Mouse (Mus musculus): Measurements from ENCODE around the gene Gosr1. TPM values are rescaled to one million over a fixed set of nuclear protein-coding genes. Genes with fewer than 3 reads are reported as not detected.
"Not testable (repeated sequence)": the region's sequence is repeated elsewhere in the genome, so short reads cannot be mapped to it uniquely, and the experiment has no call there.

Gene Gosr1
- total RNA-seq (2021): 10 to 100 TPM; 28.1 to 33.8 TPM
- long read RNA-seq, experiment 1, full-length matches to known transcripts: 45 of 52 reads
- long read RNA-seq, experiment 1, partial matches to known transcripts: 2 of 52 reads
- long read RNA-seq, experiment 1, other reads (novel, unspliced or antisense): 5 of 52 reads
- long read RNA-seq, experiment 2, full-length matches to known transcripts: 36 of 39 reads
- long read RNA-seq, experiment 2, partial matches to known transcripts: 2 of 39 reads
- long read RNA-seq, experiment 2, other reads (novel, unspliced or antisense): 1 of 39 reads

DNA sequence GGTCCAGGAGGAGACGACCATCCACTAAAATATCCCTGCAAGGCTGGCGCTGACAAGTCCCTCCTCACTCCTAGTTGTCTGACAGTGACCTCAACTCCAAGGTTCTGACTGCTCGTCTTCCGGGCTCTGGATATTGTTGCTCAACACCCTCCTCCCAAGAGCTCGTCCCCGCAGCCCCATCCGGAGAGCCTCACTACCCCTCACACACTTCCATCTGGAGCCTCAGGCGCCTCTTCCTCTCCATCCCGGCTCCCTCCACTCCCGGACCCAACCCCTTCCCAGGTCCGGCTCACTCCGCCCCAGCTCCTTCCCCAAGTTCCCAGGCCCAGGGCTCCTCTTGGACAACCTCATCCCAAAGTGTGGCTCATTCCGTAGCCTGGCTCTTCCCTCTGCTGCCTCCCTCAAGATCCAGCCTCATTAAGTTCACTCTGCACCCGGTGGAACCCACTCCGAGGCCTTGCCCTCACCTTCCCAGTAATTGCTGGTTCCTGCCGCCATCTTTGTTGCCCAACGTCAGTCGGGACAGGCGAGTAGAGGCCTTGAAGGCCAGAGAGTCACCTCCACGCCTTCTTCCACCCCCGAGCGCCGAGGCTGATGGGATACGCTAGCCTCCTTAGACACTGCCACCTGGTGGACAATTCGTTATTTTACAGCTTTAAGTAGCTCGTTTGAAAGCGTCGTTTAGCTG is at the start of gene Gosr1:
Gene Gosr1 (minus strand): TSS at position 527 of the 688 bp plus-strand sequence.
- DNase-seq: peak; percentile 89 to 91
- intact Hi-C loops (cut with DNase I): loop anchor here (2.0 kb wide), 1 partner anchor 86 kb away; no protein-coding TSS in a partner anchor

DNA sequence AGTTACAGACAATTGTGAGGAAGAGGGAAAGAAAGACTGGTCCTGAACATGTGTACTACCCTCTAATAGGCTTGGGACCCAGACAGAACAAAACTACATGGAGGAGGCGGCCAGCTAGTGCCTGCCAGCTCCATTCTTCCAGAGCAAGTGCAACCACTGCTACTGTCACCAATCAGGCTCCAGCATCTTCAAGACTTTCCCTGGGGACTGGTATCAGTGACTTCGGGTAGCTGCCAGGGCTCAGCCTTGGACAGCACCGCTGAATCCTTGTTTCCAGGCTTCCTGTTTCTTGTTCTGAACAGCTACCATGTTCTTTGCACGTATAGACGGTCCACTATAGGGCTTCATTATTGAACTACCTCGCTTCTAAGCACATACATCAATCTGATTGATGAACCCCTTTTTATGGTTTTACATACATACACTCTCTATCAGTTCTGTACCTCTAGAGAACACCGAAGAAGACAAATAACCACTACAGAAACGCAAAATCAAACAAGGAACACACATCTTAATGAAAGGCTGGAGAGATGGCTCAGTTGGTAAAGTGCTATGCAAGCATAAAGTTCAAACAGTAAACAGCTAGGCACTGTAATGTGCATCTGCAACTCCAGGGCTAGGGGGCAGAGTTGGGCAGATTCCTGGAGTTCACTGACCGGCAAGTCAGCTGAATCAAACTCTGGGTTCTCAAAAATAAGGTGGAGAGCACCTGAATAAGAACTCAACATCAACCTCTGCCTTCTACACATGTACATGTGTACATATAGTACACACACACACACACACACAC is 47.5 kb upstream of the Gosr1 start:
- intact Hi-C loops (cut with DNase I): loop anchor here (5.0 kb wide), 1 partner anchor 36 kb away; the partner anchor contains the start of gene Cpd
- DNase-seq: peak; percentile 26 to 51

DNA sequence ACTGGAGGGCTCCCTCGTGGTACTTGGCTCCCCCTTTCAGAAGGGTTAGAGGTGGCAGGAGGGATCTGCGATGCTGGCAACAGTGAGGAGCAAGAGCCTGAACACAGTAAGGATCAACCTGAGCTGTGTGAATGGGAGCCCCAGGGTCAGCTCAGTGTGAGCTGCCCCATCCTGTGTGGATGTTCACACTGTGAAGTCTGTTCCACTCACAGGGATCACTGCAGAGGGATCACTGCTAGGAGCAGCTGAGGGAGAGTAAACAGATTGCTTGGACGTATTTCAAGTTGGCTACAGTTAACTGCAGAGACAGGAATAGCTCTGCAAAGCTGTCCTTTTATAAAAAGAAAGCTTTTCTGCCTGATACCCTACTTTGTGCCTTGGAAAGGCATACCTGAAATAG is 46.1 kb upstream of the Gosr1 start:
- DNase-seq: peak in 1 of 2 experiments; percentile 12
- intact Hi-C loops (cut with DNase I): loop anchor here (2.0 to 5.0 kb wide), 2 partner anchors 85 to 138 kb away; no protein-coding TSS in a partner anchor

DNA sequence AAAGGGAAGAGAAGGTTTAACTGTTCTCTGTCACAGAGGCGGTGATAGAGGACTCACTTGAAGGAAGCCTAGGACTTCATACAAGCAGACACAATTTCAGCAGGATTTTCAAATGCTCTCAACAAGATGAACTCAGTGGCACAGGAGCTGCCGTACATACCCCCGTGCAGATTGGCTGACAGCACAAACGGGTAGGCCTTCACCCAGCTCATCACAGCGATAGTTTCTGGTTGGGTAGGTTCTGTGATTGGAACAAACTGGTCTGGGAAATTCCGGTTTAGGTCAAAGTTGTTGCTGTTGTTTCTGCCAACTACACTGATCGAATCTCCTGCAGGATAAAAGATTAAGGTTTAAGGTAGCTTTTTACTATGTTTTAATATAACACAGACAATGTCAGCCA is 45.2 kb upstream of the Gosr1 start:
- DNase-seq: no peak
- intact Hi-C loops (cut with DNase I): loop anchor here (2.0 to 5.0 kb wide), 2 partner anchors 86 to 139 kb away; no protein-coding TSS in a partner anchor

DNA sequence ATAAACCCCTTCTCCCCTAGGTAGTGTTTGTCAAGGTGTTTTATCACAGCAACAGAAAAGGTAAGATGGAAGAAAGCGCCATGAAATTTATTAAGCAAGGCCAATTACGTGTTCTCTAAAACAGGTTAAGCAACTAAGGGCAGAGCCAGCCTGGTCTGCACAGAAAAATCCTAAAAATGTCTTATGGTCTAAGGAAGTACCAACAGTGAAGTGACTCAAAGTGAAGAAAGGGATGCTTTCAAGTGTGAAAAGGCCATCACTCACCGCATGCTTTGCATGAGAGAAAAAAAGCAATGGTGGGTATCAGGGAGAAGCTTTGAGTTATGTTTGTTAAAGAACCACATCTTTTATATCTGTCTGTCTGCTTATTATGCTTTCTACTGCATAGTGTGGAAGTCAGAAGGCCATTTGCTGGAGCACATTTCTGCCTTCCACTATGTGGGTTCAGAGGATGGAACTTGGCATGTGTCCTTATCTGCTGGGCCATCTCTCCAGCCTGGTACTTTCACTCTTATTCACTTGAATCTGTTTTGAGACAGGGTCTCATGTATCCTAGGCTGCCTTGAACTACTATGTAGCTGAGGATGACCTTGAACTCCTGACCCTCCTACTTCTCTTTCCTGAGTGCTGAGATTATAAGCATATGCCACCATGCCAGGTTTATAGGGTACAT is 43.8 kb upstream of the Gosr1 start:
- intact Hi-C loops (cut with DNase I): loop anchor here (5.0 kb wide), 1 partner anchor 140 kb away; no protein-coding TSS in a partner anchor
- no peak for DNase-seq

DNA sequence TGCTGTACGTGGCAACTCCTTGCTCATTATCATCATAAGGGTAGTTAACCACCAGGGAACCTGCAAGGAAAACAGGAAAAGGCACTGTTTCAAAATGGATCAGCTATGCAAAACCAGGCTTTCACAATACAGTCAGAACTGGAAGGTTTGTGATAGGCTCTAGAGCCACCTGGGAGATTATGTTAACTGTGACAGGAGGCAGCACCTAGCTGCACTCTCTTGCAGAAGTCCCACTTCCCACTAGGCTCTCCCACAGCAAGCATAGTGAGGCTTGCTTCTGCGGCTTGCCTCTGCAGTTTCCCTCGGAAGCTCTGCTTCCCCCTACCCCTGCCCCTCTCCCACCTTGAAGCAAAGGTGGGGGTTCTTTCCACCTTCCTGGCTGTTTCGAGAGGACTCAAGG is 42.6 kb upstream of the Gosr1 start:
- intact Hi-C loops (cut with DNase I): loop anchor here (5.0 kb wide), 1 partner anchor 141 kb away; no protein-coding TSS in a partner anchor
- no peak for DNase-seq

DNA sequence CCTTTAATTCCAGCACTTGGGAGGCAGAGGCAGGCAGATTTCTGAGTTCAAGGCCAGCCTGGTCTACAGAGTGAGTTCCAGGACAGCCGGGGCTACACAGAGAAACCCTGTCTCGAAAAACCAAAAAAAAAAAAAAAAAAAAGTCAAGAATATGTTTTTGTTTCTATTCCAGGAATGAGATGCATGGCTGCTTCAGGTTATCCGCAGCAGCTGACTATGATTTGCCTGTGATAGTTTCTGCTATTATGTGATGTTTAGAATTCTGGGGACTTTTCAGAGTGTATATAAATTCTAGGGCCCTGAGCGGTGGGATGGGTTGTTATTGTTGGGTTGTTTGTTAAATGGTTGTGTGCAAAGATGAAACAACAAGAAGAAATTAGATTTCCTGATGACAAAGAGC is 41.7 kb upstream of the Gosr1 start:
- not testable (repeated sequence) for DNase-seq

DNA sequence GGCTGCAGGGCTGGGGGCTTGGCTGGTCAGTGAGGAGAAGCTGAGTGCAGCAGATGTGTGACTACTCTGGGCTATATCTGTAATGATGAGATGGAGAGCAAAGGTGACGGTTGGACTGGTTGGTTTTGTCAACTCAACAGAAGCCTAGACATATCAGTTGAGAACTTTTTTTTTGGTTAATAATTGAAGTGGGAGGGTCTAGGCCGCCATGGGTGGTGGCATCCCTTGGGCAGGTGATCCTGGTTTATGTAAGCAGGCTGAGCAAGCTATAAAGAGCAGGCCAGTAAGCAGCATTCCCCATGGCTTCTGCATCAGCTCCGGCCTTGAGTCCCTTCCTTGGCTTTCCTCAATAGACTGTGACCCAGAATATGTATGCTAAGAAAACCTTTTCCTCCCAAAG is 39.9 kb upstream of the Gosr1 start:
- DNase-seq: no peak
- intact Hi-C loops (cut with DNase I): no loop called here

More for the DNA sequence above, 41.7 kb upstream of the Gosr1 start:
- intact Hi-C loops (cut with DNase I): loop anchor here (5.0 kb wide), 1 partner anchor 142 kb away; no protein-coding TSS in a partner anchor

DNA sequence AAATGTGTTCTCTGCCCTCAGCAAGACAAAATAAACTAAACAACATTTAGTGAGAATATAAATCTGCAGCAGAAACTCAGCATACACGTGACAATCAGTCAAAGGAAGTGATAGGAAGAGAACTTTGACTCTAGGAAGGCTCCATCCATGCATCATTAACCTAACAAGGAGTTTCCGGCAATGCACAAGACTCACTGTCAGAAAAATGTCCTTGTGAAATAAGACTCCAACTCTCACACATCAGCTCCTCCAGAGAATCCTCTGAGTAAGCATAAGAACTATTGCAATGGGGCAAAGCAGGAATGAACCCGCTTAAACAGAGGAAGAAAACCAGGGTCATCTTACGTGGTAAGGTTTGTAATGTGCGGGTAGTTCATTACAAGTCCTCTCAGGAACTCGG is 33.9 kb upstream of the Gosr1 start:
- intact Hi-C loops (cut with DNase I): no loop called here
- DNase-seq: no peak

DNA sequence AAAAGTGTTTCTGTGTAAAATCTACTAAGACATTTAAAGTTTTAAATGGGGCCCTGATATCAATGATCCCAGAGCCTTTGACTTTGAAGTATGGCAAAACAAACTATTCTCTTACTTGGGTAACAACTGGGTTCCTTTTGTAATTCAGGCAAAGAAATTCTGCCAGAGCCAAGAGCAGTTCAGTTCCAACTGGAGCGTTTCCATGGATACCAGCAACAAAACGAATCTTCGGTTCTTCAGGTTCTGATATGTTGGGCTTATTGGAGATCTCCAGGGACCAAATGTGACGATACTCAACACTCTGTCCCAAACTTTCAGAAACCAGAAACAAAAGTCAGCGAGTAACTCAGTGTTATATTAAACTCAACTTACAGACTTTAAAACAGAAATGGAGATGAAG is 31.9 kb upstream of the Gosr1 start:
- peak in 1 of 2 experiments; percentile 10 for DNase-seq
- intact Hi-C loops (cut with DNase I): no loop called here

DNA sequence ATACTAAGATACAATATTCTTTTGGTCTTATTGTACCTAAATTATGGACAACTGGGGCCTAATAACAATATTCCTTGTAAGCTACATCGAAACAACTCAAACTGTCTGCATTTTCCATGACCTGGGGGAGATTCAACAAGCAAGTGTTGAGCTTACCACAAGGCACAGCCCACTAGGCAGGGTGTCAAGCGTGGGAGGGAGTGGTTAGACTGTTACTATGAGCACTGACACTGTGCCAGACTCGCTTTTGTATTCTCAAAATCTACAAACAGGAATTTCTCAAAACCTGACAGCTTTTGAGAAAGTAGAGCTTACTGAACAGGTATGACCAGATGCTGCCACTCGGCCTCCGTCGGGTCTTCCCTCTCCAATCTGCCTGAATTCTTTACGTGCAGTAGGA is 28.0 kb upstream of the Gosr1 start:
- DNase-seq: peak in 1 of 2 experiments; percentile 10
- intact Hi-C loops (cut with DNase I): no loop called here

DNA sequence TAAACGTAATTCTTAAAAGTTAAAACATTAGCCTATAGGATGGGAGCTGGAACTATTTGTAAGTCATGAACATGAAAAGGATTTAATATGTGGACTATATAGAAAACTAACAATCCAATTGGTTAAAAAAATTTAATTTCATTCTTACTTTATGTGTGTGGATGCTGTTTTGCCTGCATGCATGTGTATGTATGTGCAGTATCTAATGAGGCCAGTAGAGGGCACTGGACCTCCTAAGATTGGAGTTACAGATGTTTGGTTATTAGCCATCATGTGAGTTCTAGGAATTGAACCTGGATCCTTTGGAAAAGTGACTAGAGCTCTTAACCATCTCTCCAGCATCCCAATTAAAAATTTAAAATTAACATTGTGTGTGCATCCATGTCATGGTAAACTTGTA is 25.9 kb upstream of the Gosr1 start:
- DNase-seq: peak; percentile 44 to 70
- intact Hi-C loops (cut with DNase I): no loop called here

DNA sequence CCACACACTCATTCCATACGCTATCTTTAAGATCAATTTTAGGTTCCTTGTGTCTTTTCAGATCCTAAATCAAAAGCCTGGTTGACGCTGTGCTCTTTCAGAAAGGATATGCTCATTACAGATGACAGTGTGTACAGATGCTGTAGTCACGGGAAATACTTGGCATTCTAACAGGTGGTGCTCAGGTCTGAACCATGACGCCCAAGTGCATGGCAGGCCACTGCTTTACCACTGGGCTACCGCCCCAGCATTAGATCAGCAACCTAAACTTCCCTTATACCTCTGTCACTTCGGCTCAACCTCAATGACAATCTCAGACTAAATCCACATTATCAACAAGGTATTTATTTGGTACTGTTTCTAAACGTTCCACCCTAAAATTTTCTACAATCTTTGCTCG is 12.2 kb upstream of the Gosr1 start:
- DNase-seq: no peak
- intact Hi-C loops (cut with DNase I): no loop called here

DNA sequence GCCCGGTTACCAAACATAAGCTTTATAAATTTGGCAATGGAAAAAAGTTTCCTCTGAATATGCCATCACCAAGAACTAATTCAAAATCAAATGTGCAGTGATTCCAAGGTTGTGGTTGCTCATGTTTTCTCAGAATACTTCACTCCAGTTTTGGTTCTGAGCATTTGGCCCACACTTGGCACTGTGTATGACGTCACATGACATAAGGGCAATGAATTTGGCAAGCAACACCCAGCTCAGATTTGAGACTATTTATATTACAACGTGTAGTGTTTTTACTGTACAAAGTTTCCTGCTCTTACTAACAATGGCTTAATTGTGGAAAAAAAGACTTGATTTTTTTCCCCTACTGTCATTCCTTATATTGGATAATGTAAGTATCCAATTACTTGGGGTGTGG is 10.4 kb upstream of the Gosr1 start:
- intact Hi-C loops (cut with DNase I): no loop called here

DNA sequence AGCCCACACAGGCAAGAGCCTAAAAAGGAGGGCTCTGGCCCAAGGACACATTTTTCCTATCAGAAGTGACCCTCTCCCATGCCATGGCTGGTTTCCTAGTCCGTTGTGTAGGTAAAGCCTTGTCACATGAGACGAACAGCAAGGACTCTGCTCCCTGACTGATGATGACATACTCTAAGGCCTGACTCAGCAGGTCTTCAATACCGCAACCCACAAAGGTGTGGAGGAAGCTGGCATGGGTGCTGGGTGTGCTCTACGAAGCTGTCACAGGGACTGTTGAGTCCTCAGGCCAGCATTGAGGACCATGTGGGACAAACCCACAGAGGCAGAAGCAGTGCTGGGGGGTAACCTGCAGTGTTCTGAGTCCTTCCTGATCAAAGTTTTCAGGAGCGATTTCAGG is 7.2 kb upstream of the Gosr1 start:
- intact Hi-C loops (cut with DNase I): no loop called here
- no peak for DNase-seq

More for the DNA sequence above, 10.4 kb upstream of the Gosr1 start:
- no peak for DNase-seq

DNA sequence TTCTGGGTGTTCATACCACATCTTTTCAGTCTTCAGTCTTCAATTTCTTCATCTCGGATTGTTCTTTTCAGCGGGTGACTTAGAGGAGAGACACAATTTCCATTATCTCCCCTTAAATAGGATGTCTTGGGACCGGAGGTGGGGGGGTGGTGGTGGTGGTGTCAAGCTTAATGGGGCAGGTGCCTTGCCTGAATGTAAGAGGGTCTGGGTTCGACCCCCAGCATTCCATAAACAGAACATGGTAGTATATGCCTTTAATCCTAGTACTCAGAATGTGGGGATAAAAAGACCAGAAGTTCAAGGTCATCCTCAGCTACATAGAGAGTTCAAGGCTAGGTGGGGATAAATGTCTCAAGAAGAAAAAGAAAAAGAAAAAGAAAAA is 353 bp upstream of the Gosr1 start:
- intact Hi-C loops (cut with DNase I): loop anchor here (2.0 kb wide), 1 partner anchor 87 kb away; no protein-coding TSS in a partner anchor
- DNase-seq: no peak

DNA sequence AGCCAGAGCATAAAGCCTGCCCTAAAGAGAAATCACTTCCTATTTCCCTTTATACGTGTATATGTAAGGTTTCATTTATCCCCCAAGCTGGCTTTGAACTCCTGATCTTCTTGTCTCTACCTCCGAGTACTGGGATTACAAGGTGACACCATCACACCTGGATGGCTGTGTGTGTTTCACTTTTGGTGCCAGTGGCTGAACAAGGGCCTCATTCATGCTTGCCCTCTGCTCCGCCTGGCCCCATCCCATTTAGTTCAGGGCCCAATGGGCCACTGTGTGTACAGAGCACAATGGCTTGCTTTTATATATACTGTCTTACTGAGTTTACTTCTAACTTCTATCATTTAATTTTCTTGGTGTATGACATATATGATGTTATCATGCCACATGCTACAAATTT is 11.1 kb downstream of the Gosr1 start:
- intact Hi-C loops (cut with DNase I): no loop called here
- no peak for DNase-seq

DNA sequence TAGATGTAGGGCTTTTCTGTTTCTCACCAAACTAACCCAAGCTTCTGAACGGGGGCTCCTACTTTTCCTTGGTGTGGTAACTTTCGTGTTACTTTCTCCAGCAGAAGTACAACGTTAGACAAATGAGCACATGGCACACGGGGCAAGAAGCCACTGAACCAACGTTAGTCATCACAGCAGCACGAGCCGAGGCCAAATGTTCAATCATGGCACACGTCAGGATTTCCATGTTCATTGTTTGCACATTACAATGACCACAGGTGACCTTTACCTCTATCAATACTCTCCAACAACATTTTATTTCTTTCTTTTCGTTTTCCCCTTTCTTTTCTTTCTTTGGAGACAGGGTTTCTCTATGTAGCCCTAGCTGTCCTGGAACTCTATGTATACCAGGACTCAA is 14.6 kb downstream of the Gosr1 start:
- intact Hi-C loops (cut with DNase I): no loop called here
- no peak for DNase-seq

DNA sequence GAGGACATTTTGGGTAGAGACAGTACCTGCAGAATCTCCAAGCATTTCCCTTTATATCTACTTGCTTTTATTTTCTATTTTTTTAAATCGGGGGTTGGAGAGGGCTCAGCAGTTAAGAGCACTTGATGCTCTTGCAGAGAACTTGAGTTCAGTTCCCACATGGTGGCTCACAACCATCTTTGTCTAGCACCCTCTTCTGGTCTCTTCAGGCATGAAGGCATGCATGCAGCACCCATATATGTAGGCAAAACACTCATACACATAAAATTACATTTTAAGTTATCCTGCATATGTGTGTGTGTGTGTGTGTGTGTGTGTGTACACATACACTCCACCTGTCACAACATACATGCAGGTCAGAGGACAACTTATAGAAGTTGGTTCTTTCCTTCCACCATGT is 17.5 kb downstream of the Gosr1 start:
- intact Hi-C loops (cut with DNase I): loop anchor here (1.0 kb wide), 1 partner anchor 69 kb away; no protein-coding TSS in a partner anchor

DNA sequence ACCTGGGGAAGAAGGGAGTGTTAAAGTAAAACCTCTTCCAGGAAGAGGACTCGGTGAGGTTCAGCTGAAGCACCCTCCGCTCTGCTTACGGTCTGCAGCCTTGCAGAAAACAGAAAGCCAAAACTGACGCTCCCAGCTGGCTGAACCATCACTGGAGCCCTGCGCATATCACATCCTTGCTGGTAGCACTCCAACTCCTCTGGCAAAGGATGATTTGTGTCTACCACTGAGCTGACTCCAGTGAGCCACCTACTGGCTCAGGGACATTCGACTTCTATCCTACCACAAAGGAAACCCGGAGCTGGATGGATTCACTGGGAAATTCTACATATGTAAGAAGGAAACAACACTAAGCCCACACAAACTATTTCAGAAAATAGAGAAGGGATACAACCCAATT is 18.8 kb downstream of the Gosr1 start:
- peak; percentile 57 to 75 for DNase-seq
- intact Hi-C loops (cut with DNase I): no loop called here

More for the DNA sequence above, 17.5 kb downstream of the Gosr1 start:
- no peak for DNase-seq
